Mouse (Mus musculus): ENCODE data around the gene Atcay.
"Not testable (repeated sequence)": the region's sequence is repeated elsewhere in the genome, so short reads cannot be mapped to it uniquely, and the experiment has no call there.

Gene Atcay

GRCm38 (mm10) chr10:81242021-81242420, 11.4 kb upstream of the Atcay start:
- DNase-seq (ENCODE audit: low read depth, low spot score) = no peak

GRCm38 (mm10) chr10:81240876-81241275, 10.2 kb upstream of the Atcay start:
- no peak for DNase-seq (ENCODE audit: low read depth, low spot score)

GRCm38 (mm10) chr10:81238618-81239017, 8.0 kb upstream of the Atcay start:
- no peak for DNase-seq (ENCODE audit: low read depth, low spot score)

GRCm38 (mm10) chr10:81236471-81237268, 6.0 kb upstream of the Atcay start:
- no peak for DNase-seq (ENCODE audit: low read depth, low spot score)

- DNase-seq (ENCODE audit: low read depth, low spot score) = no peak
Measured at GRCm38 (mm10) chr10:81234206-81234605, 3.6 kb upstream of the Atcay start.

- no peak for DNase-seq (ENCODE audit: low read depth, low spot score)
Measured at GRCm38 (mm10) chr10:81233226-81233585, 2.6 kb upstream of the Atcay start.

- DNase-seq (ENCODE audit: low read depth, low spot score) = peak; percentile 79
Measured at GRCm38 (mm10) chr10:81232580-81233225, 2.1 kb upstream of the Atcay start, which contains the start of gene Zfr2. TSS of gene Zfr2 (plus strand) at chr10:81233155.

GRCm38 (mm10) chr10:81231436-81231835, 803 bp upstream of the Atcay start:
- DNase-seq (ENCODE audit: low read depth, low spot score) = no peak

GRCm38 (mm10) chr10:81229735-81230437, 747 bp downstream of the Atcay start:
- no peak for DNase-seq (ENCODE audit: low read depth, low spot score)

- not testable (repeated sequence) for DNase-seq (ENCODE audit: low read depth, low spot score)
Measured at GRCm38 (mm10) chr10:81223731-81224130, 6.9 kb downstream of the Atcay start.

- DNase-seq (ENCODE audit: low read depth, low spot score) = no peak
Measured at GRCm38 (mm10) chr10:81221402-81222015, 9.1 kb downstream of the Atcay start.

GRCm38 (mm10) chr10:81217964-81218363, 12.7 kb downstream of the Atcay start:
- DNase-seq (ENCODE audit: low read depth, low spot score) = no peak

- DNase-seq (ENCODE audit: low read depth, low spot score) = not testable (repeated sequence)
Measured at GRCm38 (mm10) chr10:81217267-81217666, 13.4 kb downstream of the Atcay start.

GRCm38 (mm10) chr10:81216810-81217209, 13.8 kb downstream of the Atcay start:
- no peak for DNase-seq (ENCODE audit: low read depth, low spot score)

GRCm38 (mm10) chr10:81216260-81216659, 14.4 kb downstream of the Atcay start:
- DNase-seq (ENCODE audit: low read depth, low spot score) = no peak

GRCm38 (mm10) chr10:81210154-81210553, 20.5 kb downstream of the Atcay start:
- no peak for DNase-seq (ENCODE audit: low read depth, low spot score)

GRCm38 (mm10) chr10:81204137-81204536, 26.5 kb downstream of the Atcay start:
- no peak for DNase-seq (ENCODE audit: low read depth, low spot score)

GRCm38 (mm10) chr10:81202978-81203720, 27.5 kb downstream of the Atcay start:
- DNase-seq (ENCODE audit: low read depth, low spot score) = no peak

- no peak for DNase-seq (ENCODE audit: low read depth, low spot score)
Measured at GRCm38 (mm10) chr10:81201807-81202758, 28.6 kb downstream of the Atcay start, which contains the start of gene Nmrk2. TSS of gene Nmrk2 (minus strand) at chr10:81202051.
